ENCODE assay signal across 10 mouse cellular contexts in genomic region chr11:45736561-45736960, GRCm38 (mm10).
DNase-seq lines count a peak whose midpoint lies in the region; ATAC-seq and TF ChIP-seq lines count a peak whose summit lies in the region.
"Had no signal": no experiment of that assay in that cellular context is flagged by ENCODE, and none has a peak within 500 bp of the region (broad histone marks: within the 10 kb centered on the region; RNA-seq: fewer than 3 reads in every experiment).

No protein-coding gene starts in this region.

- no peak overlapping the region for H3K27ac ChIP-seq in liver, postnatal 0 days (ENCODE audit: low read depth)
- H3K27ac ChIP-seq in liver, embryonic 12.5 days, result no peak overlapping the region
- H3K27ac ChIP-seq in forebrain, embryonic 16.5 days (ENCODE audit: low read length), result no peak overlapping the region
- H3K27ac ChIP-seq: embryonic facial prominence, embryonic 15.5 days had no signal

- no peaks in the 10 kb centered on the region for H3K36me3 ChIP-seq in liver, postnatal 0 days (replicated peaks; ENCODE audit: insufficient read depth, low read length)
- no peaks in the 10 kb centered on the region for H3K36me3 ChIP-seq in liver, embryonic 12.5 days
- no peaks in the 10 kb centered on the region for H3K36me3 ChIP-seq in forebrain, embryonic 16.5 days (ENCODE audit: control insufficient read depth, insufficient read depth)
- H3K36me3 ChIP-seq: embryonic facial prominence, embryonic 15.5 days; G1E had no signal

- H3K4me2 ChIP-seq in liver, postnatal 0 days (ENCODE audit: low read depth, low read length), result no peak overlapping the region
- no peak overlapping the region for H3K4me2 ChIP-seq in liver, embryonic 12.5 days
- H3K4me2 ChIP-seq in forebrain, embryonic 16.5 days (ENCODE audit: low read length), result no peak overlapping the region
- H3K4me2 ChIP-seq: embryonic facial prominence, embryonic 15.5 days had no signal

- WGBS in liver, postnatal 0 days (ENCODE audit: insufficient replicate concordance), result 46% methylated on average over 3 of the region's 3 CpGs
- WGBS in liver, embryonic 12.5 days (ENCODE audit: insufficient replicate concordance), result 40% methylated on average over 3 of the region's 3 CpGs
- 51% methylated on average over 3 of the region's 3 CpGs for WGBS in forebrain, embryonic 16.5 days

- peak; percentile 41 for ATAC-seq in frontal cortex, adult (ENCODE audit: low TSS enrichment)
- ATAC-seq in liver, postnatal 0 days, result no peak
- ATAC-seq in liver, embryonic 12.5 days, result no peak
- ATAC-seq in megakaryocyte-erythroid progenitor cell, adult 5-6 weeks (replicated peaks; ENCODE audit: low FRiP score, low TSS enrichment, poor library complexity, severe bottlenecking), result 0 out of 2 replicates have a peak, but pooled peaks have one; percentile 30
- no peak for ATAC-seq in forebrain, embryonic 16.5 days

- peak; percentile 54 for TF ChIP-seq CTCF in liver, postnatal 0 days (IDR thresholded peaks at IDR 0.05; ENCODE audit: low read depth)

- no peaks in the 10 kb centered on the region for H3K9me3 ChIP-seq in liver, postnatal 0 days (ENCODE audit: low read length)
- H3K9me3 ChIP-seq in liver, embryonic 12.5 days (replicated peaks), result no peaks in the 10 kb centered on the region
- no peaks in the 10 kb centered on the region for H3K9me3 ChIP-seq in forebrain, embryonic 16.5 days (ENCODE audit: control insufficient read depth, low read length)
- H3K9me3 ChIP-seq: embryonic facial prominence, embryonic 15.5 days; G1E had no signal

- no peak for DNase-seq in frontal cortex, postnatal 10 days (ENCODE audit: low spot score in 2 of 2)
- no peak for DNase-seq in liver, postnatal 0 days
- peak; percentile 60 for DNase-seq in embryo, embryonic 10 days (ENCODE audit: low spot score)
- DNase-seq in layer of hippocampus, adult 18-20 months (ENCODE audit: low spot score in 2 of 2), result no peak

- no peak overlapping the region for H3K9ac ChIP-seq in liver, postnatal 0 days (replicated peaks)
- no peak overlapping the region for H3K9ac ChIP-seq in liver, embryonic 12.5 days
- H3K9ac ChIP-seq in forebrain, embryonic 16.5 days (replicated peaks; ENCODE audit: low read depth, low read length), result no peak overlapping the region
- H3K9ac ChIP-seq: embryonic facial prominence, embryonic 15.5 days had no signal

- no peak overlapping the region for H3K4me3 ChIP-seq in liver, postnatal 0 days (ENCODE audit: low read depth, low read length)
- no peak overlapping the region for H3K4me3 ChIP-seq in liver, embryonic 12.5 days
- no peak overlapping the region for H3K4me3 ChIP-seq in forebrain, embryonic 16.5 days (replicated peaks; ENCODE audit: low read length)
- H3K4me3 ChIP-seq: embryonic facial prominence, embryonic 15.5 days had no signal

- no peaks in the 10 kb centered on the region for H3K4me1 ChIP-seq in liver, postnatal 0 days (ENCODE audit: insufficient read depth)
- no peaks in the 10 kb centered on the region for H3K4me1 ChIP-seq in liver, embryonic 12.5 days
- no peaks in the 10 kb centered on the region for H3K4me1 ChIP-seq in forebrain, embryonic 16.5 days (replicated peaks; ENCODE audit: control insufficient read depth, insufficient read depth, low read length)
- H3K4me1 ChIP-seq: embryonic facial prominence, embryonic 15.5 days had no signal

- no peaks in the 10 kb centered on the region for H3K27me3 ChIP-seq in liver, postnatal 0 days (ENCODE audit: insufficient read depth, low read length)
- no peaks in the 10 kb centered on the region for H3K27me3 ChIP-seq in liver, embryonic 12.5 days (replicated peaks)
- no peaks in the 10 kb centered on the region for H3K27me3 ChIP-seq in forebrain, embryonic 16.5 days (replicated peaks; ENCODE audit: control insufficient read depth, insufficient read depth, low read length)
- H3K27me3 ChIP-seq: embryonic facial prominence, embryonic 15.5 days had no signal

- TF ChIP-seq EP300 in liver, postnatal 0 days (IDR thresholded peaks at IDR 0.05; ENCODE audit: low read depth), result no peak

Comparison
In these comparisons a context has a peak if more than half of its experiments do, and no peak if none do; other contexts are left out.
1. ATAC-seq: peak in frontal cortex, adult (single experiment) and megakaryocyte-erythroid progenitor cell, adult 5-6 weeks (single experiment); none in liver, postnatal 0 days (single experiment), liver, embryonic 12.5 days (single experiment) and forebrain, embryonic 16.5 days (single experiment).